Mouse (Mus musculus) C2C12 (cell line): ENCODE data around the gene Rnf146. TPM values are rescaled to one million over a fixed set of nuclear protein-coding genes. Genes with fewer than 3 reads are reported as not detected.
A peak's percentile ranks its signal among the peaks of the same experiment; 100 is the strongest.
"Not testable (repeated sequence)": the region's sequence is repeated elsewhere in the genome, so short reads cannot be mapped to it uniquely, and the experiment has no call there.

ENCODE experiments used
- H3K27me3 ChIP-seq: one replicate; pipeline ENCODE4 v1.6.1; 2011; ENCODE audit not compliant: control insufficient read depth, insufficient read depth, insufficient read length
- H3K36me3 ChIP-seq: one replicate; pipeline ENCODE4 v1.6.1; 2011; ENCODE audit not compliant: control insufficient read depth, insufficient read depth
- H3K4me3 ChIP-seq: one replicate; pipeline ENCODE4 v1.5.1; 2011; ENCODE audit warnings: mild to moderate bottlenecking, control low read depth; ENCODE audit not compliant: poor library complexity, insufficient read depth, severe bottlenecking
- H3K79me2 ChIP-seq: one replicate; pipeline ENCODE4 v1.6.1; 2011; ENCODE audit not compliant: control insufficient read depth, insufficient read depth
- H3K79me3 ChIP-seq: one replicate; pipeline ENCODE4 v1.6.1; 2011; ENCODE audit warnings: low read depth, control low read depth
- H3ac ChIP-seq: one replicate; pipeline ENCODE3; 2011; ENCODE audit warnings: low read depth; ENCODE audit not compliant: control insufficient read depth, insufficient read length
- CEBPB ChIP-seq: IDR thresholded peaks from one replicate; pipeline ENCODE4 v1.6.1; 2011; ENCODE audit warnings: low read depth, mild to moderate bottlenecking, control low read depth, moderate library complexity
- CTCF ChIP-seq: IDR thresholded peaks from one replicate; pipeline ENCODE4 v1.5.1; 2011; ENCODE audit not compliant: control insufficient read depth, insufficient read depth, insufficient read length
- FOSL1 ChIP-seq: IDR thresholded peaks from one replicate; pipeline ENCODE4 v1.8.0; 2011; ENCODE audit warnings: mild to moderate bottlenecking, low read length; ENCODE audit not compliant: poor library complexity, insufficient read depth, severe bottlenecking
- MAX ChIP-seq: IDR thresholded peaks from one replicate; pipeline ENCODE4 v1.6.1; 2011; ENCODE audit warnings: mild to moderate bottlenecking, control low read depth
- MYOD1 ChIP-seq: IDR thresholded peaks from one replicate; pipeline ENCODE4 v1.6.1; 2011; ENCODE audit warnings: low read depth; ENCODE audit not compliant: control insufficient read depth, insufficient read length
- MYOG ChIP-seq: IDR thresholded peaks from one replicate; pipeline ENCODE4 v1.6.1; 2011; ENCODE audit not compliant: control insufficient read depth, insufficient read length; ENCODE audit errors: extremely low read depth
- USF1 ChIP-seq: IDR thresholded peaks from one replicate; pipeline ENCODE4 v1.6.1; 2011; ENCODE audit warnings: low read depth, mild to moderate bottlenecking, control low read depth, moderate library complexity
- long read RNA-seq, 2 experiments: library from polyadenylated mRNA; unstranded; transcript quantifications; one replicate each; pipeline ENCODE4 v2.0.0; 2019 to 2020
- polyA plus RNA-seq: library from polyadenylated mRNA; unstranded; fragments of >200 nt; fragmentation: generic; extraction: Trizol; gene quantifications from one replicate; pipeline ENCODE4 v1.2.1, GENCODE M21; 2012; ENCODE audit warnings: missing spikeins

Gene Rnf146
- polyA plus RNA-seq, result 15.9 TPM
- long read RNA-seq, experiment 1, full-length matches to known transcripts, result 29 of 35 reads
- long read RNA-seq, experiment 1, partial matches to known transcripts, result 2 of 35 reads
- long read RNA-seq, experiment 1, other reads (novel, unspliced or antisense), result 4 of 35 reads
- long read RNA-seq, experiment 2, full-length matches to known transcripts, result 107 of 112 reads
- long read RNA-seq, experiment 2, partial matches to known transcripts, result 2 of 112 reads
- long read RNA-seq, experiment 2, other reads (novel, unspliced or antisense), result 3 of 112 reads

GRCm38 (mm10) chr10:29362197-29362900 is at the start of gene Rnf146:
Gene Rnf146, minus strand, starts transcription at chr10:29362442.
- no peak for TF ChIP-seq MYOD1
- H3ac ChIP-seq, result peak within 1 kb of the TSS; percentile 100
- H3K79me3 ChIP-seq, result peaks cover 40% of the 10 kb centered on the region
- H3K4me3 ChIP-seq, result peak within 1 kb of the TSS; percentile 78
- peaks cover 43% of the 10 kb centered on the region for H3K79me2 ChIP-seq
- H3K27me3 ChIP-seq, result no peaks in the 10 kb centered on the region
- peaks cover 12% of the 10 kb centered on the region for H3K36me3 ChIP-seq

DNA sequence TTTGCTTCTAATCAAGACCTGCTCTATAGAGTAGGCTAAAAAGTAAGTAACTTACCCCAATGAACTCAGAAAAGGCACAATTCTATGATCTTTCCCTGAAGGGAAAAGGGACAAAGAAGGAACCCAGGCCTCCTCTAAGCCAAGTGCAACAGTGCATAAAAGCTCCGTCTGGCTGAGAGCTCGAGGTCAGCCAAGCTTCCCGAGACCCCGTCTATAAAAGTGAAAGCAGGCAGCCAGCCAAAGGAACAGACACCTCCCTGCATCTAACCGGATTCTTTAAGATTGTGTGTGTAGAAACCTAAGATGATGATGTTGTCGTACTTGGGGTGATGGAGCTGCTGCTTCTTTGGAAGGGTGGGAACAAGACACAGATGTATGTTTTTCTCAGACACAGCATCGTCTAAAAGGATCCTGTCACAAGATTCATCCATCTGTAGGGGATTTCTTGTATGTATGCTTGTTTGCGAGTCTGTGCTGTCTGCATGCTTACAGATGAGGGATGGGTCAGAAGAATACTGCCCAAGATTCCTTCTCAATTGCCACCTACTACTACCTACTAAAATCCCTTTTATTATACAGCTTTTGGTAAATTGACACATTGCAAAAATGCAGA is 40.5 kb upstream of the Rnf146 start:
- H3K79me3 ChIP-seq, result no peaks in the 10 kb centered on the region

GRCm38 (mm10) chr10:29394890-29395289 is 32.6 kb upstream of the Rnf146 start:
- not testable (repeated sequence) for H3K4me3 ChIP-seq, H3K79me3 ChIP-seq, H3K79me2 ChIP-seq, H3ac ChIP-seq, H3K27me3 ChIP-seq, H3K36me3 ChIP-seq

More for the DNA sequence above, 40.5 kb upstream of the Rnf146 start:
- no peak overlapping the region for H3K4me3 ChIP-seq
- no peaks in the 10 kb centered on the region for H3K36me3 ChIP-seq
- TF ChIP-seq FOSL1 (no peak), CEBPB (no peak), USF1 (no peak), MAX (no peak), MYOD1 (no peak), CTCF (no peak), MYOG (no peak)
- H3K27me3 ChIP-seq, result no peaks in the 10 kb centered on the region
- H3ac ChIP-seq, result peak overlapping the region; percentile 3
- H3K79me2 ChIP-seq, result no peaks in the 10 kb centered on the region

GRCm38 (mm10) chr10:29381558-29381957 is 19.3 kb upstream of the Rnf146 start:
- no peaks in the 10 kb centered on the region for H3K79me2 ChIP-seq
- H3K79me3 ChIP-seq, result no peaks in the 10 kb centered on the region
- no peaks in the 10 kb centered on the region for H3K27me3 ChIP-seq
- H3K4me3 ChIP-seq, result no peak overlapping the region
- no peak overlapping the region for H3ac ChIP-seq
- no peaks in the 10 kb centered on the region for H3K36me3 ChIP-seq
- peak; percentile 21 for TF ChIP-seq FOSL1
- no peak for TF ChIP-seq CEBPB

DNA sequence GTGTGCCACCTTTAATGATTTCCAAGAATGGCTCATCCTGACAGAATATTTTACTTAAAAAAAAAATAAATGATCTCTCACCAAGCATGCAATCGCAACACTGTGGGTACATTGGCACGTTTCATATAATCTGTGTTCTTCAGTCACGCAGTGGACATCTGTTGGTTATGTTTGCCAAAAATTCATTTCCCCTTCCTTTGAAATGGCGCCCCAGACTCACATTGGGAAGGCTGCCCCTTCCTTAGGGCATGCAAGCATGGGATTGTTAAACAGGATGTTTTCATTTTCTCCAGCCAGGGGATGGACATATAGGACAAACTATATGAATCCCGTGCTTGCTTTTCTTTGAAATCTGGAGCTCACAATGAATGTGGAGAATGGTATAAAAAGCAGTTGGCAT is 11.8 kb upstream of the Rnf146 start:
- no peak overlapping the region for H3K4me3 ChIP-seq
- no peaks in the 10 kb centered on the region for H3K36me3 ChIP-seq
- no peaks in the 10 kb centered on the region for H3K27me3 ChIP-seq
- no peak overlapping the region for H3ac ChIP-seq
- H3K79me3 ChIP-seq, result no peaks in the 10 kb centered on the region
- no peak for TF ChIP-seq MYOG
- TF ChIP-seq USF1, result no peak
- no peak for TF ChIP-seq MYOD1
- no peak for TF ChIP-seq FOSL1
- no peak for TF ChIP-seq MAX
- no peak for TF ChIP-seq CEBPB
- no peak for TF ChIP-seq CTCF
- H3K79me2 ChIP-seq, result no peaks in the 10 kb centered on the region

- H3K36me3 ChIP-seq, result peaks cover 16% of the 10 kb centered on the region
- TF ChIP-seq USF1 (peak; percentile 86), MAX (peak; percentile 62), FOSL1 (no peak), MYOD1 (no peak), CEBPB (no peak), MYOG (no peak), CTCF (no peak)
- peak overlapping the region; percentile 100 for H3ac ChIP-seq
- no peaks in the 10 kb centered on the region for H3K27me3 ChIP-seq
- H3K79me3 ChIP-seq, result peaks cover 47% of the 10 kb centered on the region
- peaks cover 50% of the 10 kb centered on the region for H3K79me2 ChIP-seq
- H3K4me3 ChIP-seq, result peak overlapping the region; percentile 78
Measured at GRCm38 (mm10) chr10:29361464-29362196, 612 bp downstream of the Rnf146 start.
